Mouse (Mus musculus): ENCODE data around the gene Junb. TPM values are rescaled to one million over a fixed set of nuclear protein-coding genes. Genes with fewer than 3 reads are reported as not detected.
A peak's percentile ranks its signal among the peaks of the same experiment; 100 is the strongest.

Junb gene
- polyA plus RNA-seq, 1 experiment, result 158 TPM

- H3K79me3 ChIP-seq (ENCODE audit: low read depth), result peaks cover 2% of the 10 kb centered on the region
- H3K27me3 ChIP-seq (ENCODE audit: control insufficient read depth, insufficient read depth, insufficient read length), result no peaks in the 10 kb centered on the region
- no peak overlapping the region for H3ac ChIP-seq (ENCODE audit: control insufficient read depth, insufficient read length, low read depth)
Observed at GRCm38 (mm10) chr8:84963952-84964351, 14.6 kb downstream of the Junb start.

GRCm38 (mm10) chr8:84959811-84960210 is 18.7 kb downstream of the Junb start:
- no peak overlapping the region for H3ac ChIP-seq (ENCODE audit: control insufficient read depth, insufficient read length, low read depth)
- peaks cover 22% of the 10 kb centered on the region for H3K36me3 ChIP-seq (ENCODE audit: control insufficient read depth, insufficient read depth)
- H3K79me2 ChIP-seq (ENCODE audit: control insufficient read depth, insufficient read depth), result peaks cover 2% of the 10 kb centered on the region
- H3K4me3 ChIP-seq (ENCODE audit: insufficient read depth, poor library complexity, severe bottlenecking), result no peak overlapping the region
- no peaks in the 10 kb centered on the region for H3K27me3 ChIP-seq (ENCODE audit: control insufficient read depth, insufficient read depth, insufficient read length)
- no peak for TF ChIP-seq CTCF (IDR thresholded peaks at IDR 0.05; ENCODE audit: control insufficient read depth, insufficient read depth, insufficient read length)
- no peak for TF ChIP-seq MYOG (IDR thresholded peaks at IDR 0.05; ENCODE audit: control insufficient read depth, extremely low read depth, insufficient read length)
- no peak for TF ChIP-seq USF1 (IDR thresholded peaks at IDR 0.05; ENCODE audit: low read depth)
- no peak for TF ChIP-seq MAX (IDR thresholded peaks at IDR 0.05)
- no peak for TF ChIP-seq MYOD1 (IDR thresholded peaks at IDR 0.05; ENCODE audit: control insufficient read depth, insufficient read length, low read depth)
- no peak for TF ChIP-seq FOSL1 (IDR thresholded peaks at IDR 0.05; ENCODE audit: insufficient read depth, low read length, poor library complexity, severe bottlenecking)
- TF ChIP-seq CEBPB (IDR thresholded peaks at IDR 0.05; ENCODE audit: low read depth), result no peak
- no peaks in the 10 kb centered on the region for H3K79me3 ChIP-seq (ENCODE audit: low read depth)

More at GRCm38 (mm10) chr8:84963952-84964351, 14.6 kb downstream of the Junb start:
- peaks cover 19% of the 10 kb centered on the region for H3K79me2 ChIP-seq (ENCODE audit: control insufficient read depth, insufficient read depth)
- H3K36me3 ChIP-seq (ENCODE audit: control insufficient read depth, insufficient read depth), result peaks cover 10% of the 10 kb centered on the region
- no peak overlapping the region for H3K4me3 ChIP-seq (ENCODE audit: insufficient read depth, poor library complexity, severe bottlenecking)
- TF ChIP-seq CEBPB (IDR thresholded peaks at IDR 0.05; ENCODE audit: low read depth) (no peak), MYOD1 (IDR thresholded peaks at IDR 0.05; ENCODE audit: control insufficient read depth, insufficient read length, low read depth) (no peak), USF1 (IDR thresholded peaks at IDR 0.05; ENCODE audit: low read depth) (no peak), MYOG (IDR thresholded peaks at IDR 0.05; ENCODE audit: control insufficient read depth, extremely low read depth, insufficient read length) (no peak), CTCF (IDR thresholded peaks at IDR 0.05; ENCODE audit: control insufficient read depth, insufficient read depth, insufficient read length) (no peak), FOSL1 (IDR thresholded peaks at IDR 0.05; ENCODE audit: insufficient read depth, low read length, poor library complexity, severe bottlenecking) (no peak), MAX (IDR thresholded peaks at IDR 0.05) (no peak)

- no peak overlapping the region for H3ac ChIP-seq (ENCODE audit: control insufficient read depth, insufficient read length, low read depth)
- H3K4me3 ChIP-seq (ENCODE audit: insufficient read depth, poor library complexity, severe bottlenecking), result no peak overlapping the region
- no peaks in the 10 kb centered on the region for H3K27me3 ChIP-seq (ENCODE audit: control insufficient read depth, insufficient read depth, insufficient read length)
- no peaks in the 10 kb centered on the region for H3K79me3 ChIP-seq (ENCODE audit: low read depth)
- no peaks in the 10 kb centered on the region for H3K79me2 ChIP-seq (ENCODE audit: control insufficient read depth, insufficient read depth)
- peaks cover 20% of the 10 kb centered on the region for H3K36me3 ChIP-seq (ENCODE audit: control insufficient read depth, insufficient read depth)
- TF ChIP-seq MYOD1 (IDR thresholded peaks at IDR 0.05; ENCODE audit: control insufficient read depth, insufficient read length, low read depth) (no peak), CEBPB (IDR thresholded peaks at IDR 0.05; ENCODE audit: low read depth) (peak; percentile 12), CTCF (IDR thresholded peaks at IDR 0.05; ENCODE audit: control insufficient read depth, insufficient read depth, insufficient read length) (peak; percentile 28)
Observed at GRCm38 (mm10) chr8:84956768-84957167, 21.8 kb downstream of the Junb start.

GRCm38 (mm10) chr8:84952612-84953255 is 25.8 kb downstream of the Junb start:
- H3ac ChIP-seq (ENCODE audit: control insufficient read depth, insufficient read length, low read depth), result no peak overlapping the region
- H3K27me3 ChIP-seq (ENCODE audit: control insufficient read depth, insufficient read depth, insufficient read length), result peaks cover 17% of the 10 kb centered on the region
- no peaks in the 10 kb centered on the region for H3K79me2 ChIP-seq (ENCODE audit: control insufficient read depth, insufficient read depth)
- no peak for TF ChIP-seq CTCF (IDR thresholded peaks at IDR 0.05; ENCODE audit: control insufficient read depth, insufficient read depth, insufficient read length)
- no peak for TF ChIP-seq MYOG (IDR thresholded peaks at IDR 0.05; ENCODE audit: control insufficient read depth, extremely low read depth, insufficient read length)
- no peak for TF ChIP-seq CEBPB (IDR thresholded peaks at IDR 0.05; ENCODE audit: low read depth)
- TF ChIP-seq FOSL1 (IDR thresholded peaks at IDR 0.05; ENCODE audit: insufficient read depth, low read length, poor library complexity, severe bottlenecking), result no peak
- TF ChIP-seq MAX (IDR thresholded peaks at IDR 0.05), result no peak
- no peak for TF ChIP-seq MYOD1 (IDR thresholded peaks at IDR 0.05; ENCODE audit: control insufficient read depth, insufficient read length, low read depth)
- TF ChIP-seq USF1 (IDR thresholded peaks at IDR 0.05; ENCODE audit: low read depth), result no peak
- no peaks in the 10 kb centered on the region for H3K79me3 ChIP-seq (ENCODE audit: low read depth)
- H3K36me3 ChIP-seq (ENCODE audit: control insufficient read depth, insufficient read depth), result peaks cover 7% of the 10 kb centered on the region
- H3K4me3 ChIP-seq (ENCODE audit: insufficient read depth, poor library complexity, severe bottlenecking), result no peak overlapping the region

- H3K79me2 ChIP-seq (ENCODE audit: control insufficient read depth, insufficient read depth), result no peaks in the 10 kb centered on the region
- H3K79me3 ChIP-seq (ENCODE audit: low read depth), result no peaks in the 10 kb centered on the region
- peaks cover 34% of the 10 kb centered on the region for H3K27me3 ChIP-seq (ENCODE audit: control insufficient read depth, insufficient read depth, insufficient read length)
- no peak overlapping the region for H3K4me3 ChIP-seq (ENCODE audit: insufficient read depth, poor library complexity, severe bottlenecking)
- no peak overlapping the region for H3ac ChIP-seq (ENCODE audit: control insufficient read depth, insufficient read length, low read depth)
- H3K36me3 ChIP-seq (ENCODE audit: control insufficient read depth, insufficient read depth), result no peaks in the 10 kb centered on the region
- TF ChIP-seq MYOG (IDR thresholded peaks at IDR 0.05; ENCODE audit: control insufficient read depth, extremely low read depth, insufficient read length) (no peak), MYOD1 (IDR thresholded peaks at IDR 0.05; ENCODE audit: control insufficient read depth, insufficient read length, low read depth) (no peak), CTCF (IDR thresholded peaks at IDR 0.05; ENCODE audit: control insufficient read depth, insufficient read depth, insufficient read length) (no peak), MAX (IDR thresholded peaks at IDR 0.05) (no peak), FOSL1 (IDR thresholded peaks at IDR 0.05; ENCODE audit: insufficient read depth, low read length, poor library complexity, severe bottlenecking) (no peak), CEBPB (IDR thresholded peaks at IDR 0.05; ENCODE audit: low read depth) (no peak), USF1 (IDR thresholded peaks at IDR 0.05; ENCODE audit: low read depth) (no peak)
Observed at GRCm38 (mm10) chr8:84949753-84950152, 28.8 kb downstream of the Junb start.

- Histone ChIP-seq H3K27me3 (ENCODE audit: control insufficient read depth, insufficient read depth, insufficient read length) (peaks cover 47% of the 10 kb centered on the region), H3K4me3 (ENCODE audit: insufficient read depth, poor library complexity, severe bottlenecking) (no peak overlapping the region), H3ac (ENCODE audit: control insufficient read depth, insufficient read length, low read depth) (no peak overlapping the region), H3K79me3 (ENCODE audit: low read depth) (no peaks in the 10 kb centered on the region), H3K36me3 (ENCODE audit: control insufficient read depth, insufficient read depth) (no peaks in the 10 kb centered on the region), H3K79me2 (ENCODE audit: control insufficient read depth, insufficient read depth) (no peaks in the 10 kb centered on the region)
- TF ChIP-seq MYOG (IDR thresholded peaks at IDR 0.05; ENCODE audit: control insufficient read depth, extremely low read depth, insufficient read length), result no peak
- peak; percentile 93 for TF ChIP-seq MAX (IDR thresholded peaks at IDR 0.05)
Observed at GRCm38 (mm10) chr8:84947241-84947545, 31.3 kb downstream of the Junb start.

Data from C2C12 (cell line).